10 mouse cellular contexts compared by ENCODE assay signal in the genomic region with DNA sequence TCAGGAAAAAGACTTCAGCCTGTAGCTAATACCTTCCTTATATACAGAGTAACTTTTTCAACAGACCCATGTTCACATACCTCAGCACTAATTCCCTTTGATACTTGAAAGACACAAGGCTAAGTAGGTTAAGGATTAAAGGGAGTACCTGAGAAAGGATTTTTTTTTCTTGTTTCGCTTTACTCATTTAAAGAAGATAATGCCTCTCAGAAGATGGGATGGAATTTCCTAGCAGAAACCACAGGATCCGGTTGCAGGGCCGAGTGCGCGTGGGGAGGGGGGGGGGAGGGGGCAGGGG.
DNase-seq lines count a peak whose midpoint lies in the region; ATAC-seq lines count a peak whose summit lies in the region.
"Had no signal": no experiment of that assay in that cellular context is flagged by ENCODE, and none has a peak within 500 bp of the region (broad histone marks: within the 10 kb centered on the region; RNA-seq: fewer than 3 reads in every experiment).

No protein-coding gene starts in this region.

- WGBS in heart, embryonic 15.5 days, result 18% methylated on average over 2 of the region's 5 CpGs
- WGBS in midbrain, embryonic 12.5 days, result 32% methylated on average over 1 of the region's 5 CpGs
- WGBS in midbrain, embryonic 16.5 days, result 24% methylated on average over 1 of the region's 5 CpGs
- 34% methylated on average over 2 of the region's 5 CpGs for WGBS in limb, embryonic 13.5 days

- DNase-seq in heart, postnatal 4 days, result no peak
- DNase-seq in urinary bladder, postnatal 4 days (ENCODE audit: low spot score in 2 of 2), result no peak
- no peak for DNase-seq in yolk sac, embryonic 10.5 days (ENCODE audit: low spot score)
- no peak for DNase-seq in adrenal gland, adult 8-10 months
- DNase-seq: kidney, adult 18-20 months had no signal

- no peaks in the 10 kb centered on the region for H3K36me3 ChIP-seq in heart, embryonic 15.5 days
- H3K36me3 ChIP-seq in midbrain, embryonic 12.5 days, result no peaks in the 10 kb centered on the region
- no peaks in the 10 kb centered on the region for H3K36me3 ChIP-seq in midbrain, embryonic 16.5 days (ENCODE audit: control insufficient read depth, insufficient read depth, low read length)
- H3K36me3 ChIP-seq in limb, embryonic 13.5 days, result no peaks in the 10 kb centered on the region

- H3K27me3 ChIP-seq in heart, embryonic 15.5 days, result no peaks in the 10 kb centered on the region
- peaks cover 24% of the 10 kb centered on the region; the same call in 1 of the 2 replicates for H3K27me3 ChIP-seq in midbrain, embryonic 12.5 days
- no peaks in the 10 kb centered on the region for H3K27me3 ChIP-seq in midbrain, embryonic 16.5 days (ENCODE audit: control insufficient read depth, insufficient read depth, low read depth, low read length)
- no peaks in the 10 kb centered on the region for H3K27me3 ChIP-seq in limb, embryonic 13.5 days

- H3K4me3 ChIP-seq in heart, embryonic 15.5 days, result no peak overlapping the region
- no peak overlapping the region for H3K4me3 ChIP-seq in midbrain, embryonic 12.5 days
- no peak overlapping the region for H3K4me3 ChIP-seq in midbrain, embryonic 16.5 days (ENCODE audit: low read depth, low read length)
- H3K4me3 ChIP-seq in limb, embryonic 13.5 days, result peak overlapping the region; percentile 34; the same call in 1 of the 2 replicates
- H3K4me3 ChIP-seq: myocyte had no signal

- peak overlapping the region; percentile 70 for H3K4me2 ChIP-seq in heart, embryonic 15.5 days
- peak overlapping the region; percentile 46 for H3K4me2 ChIP-seq in midbrain, embryonic 12.5 days (replicated peaks)
- H3K4me2 ChIP-seq in midbrain, embryonic 16.5 days (ENCODE audit: low read length), result no peak overlapping the region
- H3K4me2 ChIP-seq in limb, embryonic 13.5 days (replicated peaks), result peak overlapping the region; percentile 60

- peaks cover 5% of the 10 kb centered on the region; the same call in 1 of the 2 replicates for H3K4me1 ChIP-seq in heart, embryonic 15.5 days (replicated peaks)
- peaks cover 3% of the 10 kb centered on the region; the same call in 1 of the 2 replicates for H3K4me1 ChIP-seq in midbrain, embryonic 12.5 days
- no peaks in the 10 kb centered on the region for H3K4me1 ChIP-seq in midbrain, embryonic 16.5 days (ENCODE audit: control insufficient read depth, insufficient read depth, low read length)
- H3K4me1 ChIP-seq in limb, embryonic 13.5 days, result no peaks in the 10 kb centered on the region

- no peak for ATAC-seq in heart, embryonic 15.5 days (replicated peaks; ENCODE audit: insufficient number of reproducible peaks, insufficient read depth, low FRiP score, low read depth)
- ATAC-seq in midbrain, embryonic 12.5 days (ENCODE audit: low FRiP score, low read depth), result no peak
- no peak for ATAC-seq in midbrain, embryonic 16.5 days
- ATAC-seq in limb, embryonic 13.5 days (ENCODE audit: low FRiP score, low read depth), result no peak

- no peak overlapping the region for H3K27ac ChIP-seq in heart, embryonic 15.5 days
- H3K27ac ChIP-seq in midbrain, embryonic 12.5 days (replicated peaks), result no peak overlapping the region
- no peak overlapping the region for H3K27ac ChIP-seq in midbrain, embryonic 16.5 days (ENCODE audit: low read length)
- H3K27ac ChIP-seq in limb, embryonic 13.5 days, result no peak overlapping the region

- no peak overlapping the region for H3K9ac ChIP-seq in heart, embryonic 15.5 days
- H3K9ac ChIP-seq in midbrain, embryonic 12.5 days (replicated peaks), result no peak overlapping the region
- H3K9ac ChIP-seq in midbrain, embryonic 16.5 days (ENCODE audit: low read depth, low read length), result no peak overlapping the region
- H3K9ac ChIP-seq in limb, embryonic 13.5 days, result no peak overlapping the region

- H3K9me3 ChIP-seq in heart, embryonic 15.5 days (replicated peaks), result no peaks in the 10 kb centered on the region
- no peaks in the 10 kb centered on the region for H3K9me3 ChIP-seq in midbrain, embryonic 12.5 days
- H3K9me3 ChIP-seq in midbrain, embryonic 16.5 days (replicated peaks; ENCODE audit: control insufficient read depth, low read length, poor library complexity, severe bottlenecking), result no peaks in the 10 kb centered on the region
- H3K9me3 ChIP-seq in limb, embryonic 13.5 days, result 0 out of 2 replicates have a peak, but pooled peaks cover 4% of the 10 kb centered on the region
